Mouse (Mus musculus): ENCODE measurements around the gene Gm43191. TPM values are rescaled to one million over a fixed set of nuclear protein-coding genes. Genes with fewer than 3 reads are reported as not detected.
A peak's percentile ranks its signal among the peaks of the same experiment; 100 is the strongest.

Gm43191 gene
- polyA plus RNA-seq, 1 experiment from 2014 or later, result not detected

GRCm38 (mm10) chr3:116641811-116642371, 39.2 kb downstream of the Gm43191 start:
- H3K4me2 ChIP-seq (replicated peaks; ENCODE audit: low read depth, low read length), result no peak overlapping the region
- peaks cover 89% of the 10 kb centered on the region for H3K36me3 ChIP-seq (ENCODE audit: control insufficient read depth, insufficient read depth, low read length)
- H3K27ac ChIP-seq (ENCODE audit: low read length), result no peak overlapping the region
- no peak overlapping the region for H3K9ac ChIP-seq (replicated peaks; ENCODE audit: low read depth, low read length)
- H3K4me1 ChIP-seq (ENCODE audit: control insufficient read depth, insufficient read depth, low read length), result no peaks in the 10 kb centered on the region
- no peak overlapping the region for H3K4me3 ChIP-seq (ENCODE audit: low read depth, low read length)
- no peaks in the 10 kb centered on the region for H3K9me3 ChIP-seq (ENCODE audit: control insufficient read depth, low read depth, low read length)
- whole genome bisulfite sequencing, result 94% methylated on average over 6 of the region's 6 CpGs
- no peaks in the 10 kb centered on the region for H3K27me3 ChIP-seq (ENCODE audit: control insufficient read depth, insufficient read depth, low read length)
- no peak for ATAC-seq (ENCODE audit: insufficient number of reproducible peaks, insufficient read depth, low FRiP score, low read depth)

- ATAC-seq (ENCODE audit: insufficient number of reproducible peaks, insufficient read depth, low FRiP score, low read depth), result no peak
- no peaks in the 10 kb centered on the region for H3K4me1 ChIP-seq (ENCODE audit: control insufficient read depth, insufficient read depth, low read length)
- peaks cover 85% of the 10 kb centered on the region for H3K36me3 ChIP-seq (ENCODE audit: control insufficient read depth, insufficient read depth, low read length)
- no peaks in the 10 kb centered on the region for H3K27me3 ChIP-seq (ENCODE audit: control insufficient read depth, insufficient read depth, low read length)
- H3K9ac ChIP-seq (replicated peaks; ENCODE audit: low read depth, low read length), result no peak overlapping the region
- H3K4me3 ChIP-seq (ENCODE audit: low read depth, low read length), result no peak overlapping the region
- H3K4me2 ChIP-seq (replicated peaks; ENCODE audit: low read depth, low read length), result no peak overlapping the region
- no peaks in the 10 kb centered on the region for H3K9me3 ChIP-seq (ENCODE audit: control insufficient read depth, low read depth, low read length)
- no peak overlapping the region for H3K27ac ChIP-seq (ENCODE audit: low read length)
- WGBS, result 94% methylated on average over 1 of the region's 1 CpGs
Measured at GRCm38 (mm10) chr3:116640024-116640423, 41.0 kb downstream of the Gm43191 start.

- Histone ChIP-seq H3K4me1 (ENCODE audit: control insufficient read depth, insufficient read depth, low read length) (no peaks in the 10 kb centered on the region), H3K9me3 (ENCODE audit: control insufficient read depth, low read depth, low read length) (no peaks in the 10 kb centered on the region), H3K27ac (ENCODE audit: low read length) (no peak overlapping the region), H3K4me3 (ENCODE audit: low read depth, low read length) (no peak overlapping the region), H3K9ac (replicated peaks; ENCODE audit: low read depth, low read length) (no peak overlapping the region), H3K27me3 (ENCODE audit: control insufficient read depth, insufficient read depth, low read length) (no peaks in the 10 kb centered on the region), H3K36me3 (ENCODE audit: control insufficient read depth, insufficient read depth, low read length) (peaks cover 87% of the 10 kb centered on the region), H3K4me2 (replicated peaks; ENCODE audit: low read depth, low read length) (no peak overlapping the region)
- 84% methylated on average over 7 of the region's 7 CpGs for WGBS
- no peak for ATAC-seq (ENCODE audit: insufficient number of reproducible peaks, insufficient read depth, low FRiP score, low read depth)
Measured at GRCm38 (mm10) chr3:116638572-116638971, 42.5 kb downstream of the Gm43191 start.

GRCm38 (mm10) chr3:116637693-116638476, 43.2 kb downstream of the Gm43191 start:
- Histone ChIP-seq H3K27ac (ENCODE audit: low read length) (no peak overlapping the region), H3K9ac (replicated peaks; ENCODE audit: low read depth, low read length) (no peak overlapping the region), H3K4me2 (replicated peaks; ENCODE audit: low read depth, low read length) (no peak overlapping the region), H3K4me1 (ENCODE audit: control insufficient read depth, insufficient read depth, low read length) (no peaks in the 10 kb centered on the region), H3K9me3 (ENCODE audit: control insufficient read depth, low read depth, low read length) (no peaks in the 10 kb centered on the region), H3K27me3 (ENCODE audit: control insufficient read depth, insufficient read depth, low read length) (no peaks in the 10 kb centered on the region), H3K4me3 (ENCODE audit: low read depth, low read length) (no peak overlapping the region), H3K36me3 (ENCODE audit: control insufficient read depth, insufficient read depth, low read length) (peaks cover 85% of the 10 kb centered on the region)
- 83% methylated on average over 9 of the region's 9 CpGs for WGBS
- no peak for ATAC-seq (ENCODE audit: insufficient number of reproducible peaks, insufficient read depth, low FRiP score, low read depth)

GRCm38 (mm10) chr3:116635799-116636198, 45.3 kb downstream of the Gm43191 start:
- no peak overlapping the region for H3K4me2 ChIP-seq (replicated peaks; ENCODE audit: low read depth, low read length)
- H3K27me3 ChIP-seq (ENCODE audit: control insufficient read depth, insufficient read depth, low read length), result no peaks in the 10 kb centered on the region
- no peaks in the 10 kb centered on the region for H3K4me1 ChIP-seq (ENCODE audit: control insufficient read depth, insufficient read depth, low read length)
- H3K4me3 ChIP-seq (ENCODE audit: low read depth, low read length), result no peak overlapping the region
- no peak for ATAC-seq (ENCODE audit: insufficient number of reproducible peaks, insufficient read depth, low FRiP score, low read depth)
- H3K9me3 ChIP-seq (ENCODE audit: control insufficient read depth, low read depth, low read length), result no peaks in the 10 kb centered on the region
- H3K9ac ChIP-seq (replicated peaks; ENCODE audit: low read depth, low read length), result no peak overlapping the region
- H3K36me3 ChIP-seq (ENCODE audit: control insufficient read depth, insufficient read depth, low read length), result peaks cover 76% of the 10 kb centered on the region
- H3K27ac ChIP-seq (ENCODE audit: low read length), result peak overlapping the region; percentile 27; the same call in 1 of the 2 replicates
- WGBS, result 51% methylated on average over 5 of the region's 5 CpGs

GRCm38 (mm10) chr3:116634853-116635252, 46.2 kb downstream of the Gm43191 start:
- Histone ChIP-seq H3K4me1 (ENCODE audit: control insufficient read depth, insufficient read depth, low read length) (no peaks in the 10 kb centered on the region), H3K4me3 (ENCODE audit: low read depth, low read length) (no peak overlapping the region), H3K27ac (ENCODE audit: low read length) (no peak overlapping the region), H3K9me3 (ENCODE audit: control insufficient read depth, low read depth, low read length) (no peaks in the 10 kb centered on the region), H3K9ac (replicated peaks; ENCODE audit: low read depth, low read length) (no peak overlapping the region), H3K36me3 (ENCODE audit: control insufficient read depth, insufficient read depth, low read length) (peaks cover 75% of the 10 kb centered on the region), H3K27me3 (ENCODE audit: control insufficient read depth, insufficient read depth, low read length) (no peaks in the 10 kb centered on the region), H3K4me2 (replicated peaks; ENCODE audit: low read depth, low read length) (no peak overlapping the region)
- 92% methylated on average over 8 of the region's 8 CpGs for WGBS
- ATAC-seq (ENCODE audit: insufficient number of reproducible peaks, insufficient read depth, low FRiP score, low read depth), result no peak

- H3K27me3 ChIP-seq (ENCODE audit: control insufficient read depth, insufficient read depth, low read length), result no peaks in the 10 kb centered on the region
- H3K36me3 ChIP-seq (ENCODE audit: control insufficient read depth, insufficient read depth, low read length), result peaks cover 67% of the 10 kb centered on the region
- H3K4me1 ChIP-seq (ENCODE audit: control insufficient read depth, insufficient read depth, low read length), result no peaks in the 10 kb centered on the region
- H3K9me3 ChIP-seq (ENCODE audit: control insufficient read depth, low read depth, low read length), result no peaks in the 10 kb centered on the region
- H3K9ac ChIP-seq (replicated peaks; ENCODE audit: low read depth, low read length), result no peak overlapping the region
- no peak overlapping the region for H3K4me2 ChIP-seq (replicated peaks; ENCODE audit: low read depth, low read length)
- no peak for ATAC-seq (ENCODE audit: insufficient number of reproducible peaks, insufficient read depth, low FRiP score, low read depth)
- no peak overlapping the region for H3K27ac ChIP-seq (ENCODE audit: low read length)
- H3K4me3 ChIP-seq (ENCODE audit: low read depth, low read length), result no peak overlapping the region
- WGBS, result 96% methylated on average over 3 of the region's 3 CpGs
Measured at GRCm38 (mm10) chr3:116634091-116634490, 47.0 kb downstream of the Gm43191 start.

- no peak for ATAC-seq (ENCODE audit: insufficient number of reproducible peaks, insufficient read depth, low FRiP score, low read depth)
- H3K27ac ChIP-seq (ENCODE audit: low read length), result no peak overlapping the region
- 90% methylated on average over 3 of the region's 3 CpGs for WGBS
- H3K4me1 ChIP-seq (ENCODE audit: control insufficient read depth, insufficient read depth, low read length), result no peaks in the 10 kb centered on the region
- H3K27me3 ChIP-seq (ENCODE audit: control insufficient read depth, insufficient read depth, low read length), result no peaks in the 10 kb centered on the region
- H3K4me3 ChIP-seq (ENCODE audit: low read depth, low read length), result no peak overlapping the region
- no peaks in the 10 kb centered on the region for H3K9me3 ChIP-seq (ENCODE audit: control insufficient read depth, low read depth, low read length)
- peaks cover 59% of the 10 kb centered on the region for H3K36me3 ChIP-seq (ENCODE audit: control insufficient read depth, insufficient read depth, low read length)
- H3K4me2 ChIP-seq (replicated peaks; ENCODE audit: low read depth, low read length), result no peak overlapping the region
- H3K9ac ChIP-seq (replicated peaks; ENCODE audit: low read depth, low read length), result no peak overlapping the region
Measured at GRCm38 (mm10) chr3:116632971-116633370, 48.1 kb downstream of the Gm43191 start.
